In genomic region chr2:155728742-155729141, GRCm38 (mm10) we compare ENCODE assay signal across 8 mouse cellular contexts. TPM values are rescaled to one million over a fixed set of nuclear protein-coding genes. Genes with fewer than 3 reads are reported as not detected.
A peak's percentile ranks its signal among the peaks of the same experiment; 100 is the strongest.
DNase-seq lines count a peak whose midpoint lies in the region; ATAC-seq and TF ChIP-seq lines count a peak whose summit lies in the region.

No protein-coding gene starts in this region.

- no peak for TF ChIP-seq CTCF in gastrocnemius, adult 2 months (IDR thresholded peaks at IDR 0.05)

- H3K27me3 ChIP-seq in liver, embryonic 13.5 days: no peaks in the 10 kb centered on the region

- no peaks in the 10 kb centered on the region for H3K36me3 ChIP-seq in liver, embryonic 13.5 days

- peak overlapping the region; percentile 86 for H3K27ac ChIP-seq in gastrocnemius, adult 2 months
- peak overlapping the region; percentile 41 for H3K27ac ChIP-seq in liver, embryonic 13.5 days

- H3K9me3 ChIP-seq in liver, embryonic 13.5 days (replicated peaks): no peaks in the 10 kb centered on the region

- ATAC-seq in liver, embryonic 13.5 days (ENCODE audit: low read depth): no peak; the same call in 1 of the 2 replicates

- DNase-seq in gastrocnemius, adult 2 months: no peak
- DNase-seq in gastrocnemius, postnatal 36 days: no peak
- peak; percentile 23 for DNase-seq in thymus, postnatal 14 days
- no peak for DNase-seq in thymus, postnatal 36 days
- DNase-seq in liver, embryonic 13.5 days: no peak
- no peak for DNase-seq in ovary, postnatal 36 days (ENCODE audit: low spot score)
- DNase-seq in urinary bladder, postnatal 4 days (ENCODE audit: low spot score in 2 of 2): no peak
- DNase-seq in adrenal gland, postnatal 4 days (ENCODE audit: low spot score in 2 of 2): no peak

- peak overlapping the region; percentile 84 for H3K9ac ChIP-seq in liver, embryonic 13.5 days

- H3K4me2 ChIP-seq in liver, embryonic 13.5 days: peak overlapping the region; percentile 81

- intact Hi-C loops in gastrocnemius, adult 2 months (cut with DNase I): no loop called here
- intact Hi-C loops in gastrocnemius, postnatal 36 days (cut with DNase I): no loop called here

- 5% methylated on average over 15 of the region's 15 CpGs for WGBS in liver, embryonic 13.5 days (ENCODE audit: insufficient replicate concordance)

- H3K4me3 ChIP-seq in gastrocnemius, adult 2 months: peak overlapping the region; percentile 100
- peak overlapping the region; percentile 83 for H3K4me3 ChIP-seq in liver, embryonic 13.5 days (replicated peaks)

- H3K4me1 ChIP-seq in liver, embryonic 13.5 days (replicated peaks): peaks cover 33% of the 10 kb centered on the region

RNA-seq across cellular contexts. Expression of gene Edem2, which starts 0.5 kb away (rescaled TPM):
- 1 to 10 TPM; 4.2 to 4.4 TPM for total RNA-seq in gastrocnemius, adult 2 months (2021)
- total RNA-seq in gastrocnemius, postnatal 36 days (2021): 1 to 10 TPM; 3.7 to 4.2 TPM
- 21.2 and 22.2 TPM in 2 replicates for polyA plus RNA-seq in liver, embryonic 13.5 days (2015; fragmentation: Nextera tagmentation; extraction: Ambion mirVana)
- 10 to 100 TPM; 42.0 to 43.8 TPM for total RNA-seq in adrenal gland, postnatal 4 days (2021)

RNA-seq across cellular contexts. Expression of gene Gm17581, which starts 6.9 kb away (rescaled TPM):
- not detected for total RNA-seq in gastrocnemius, adult 2 months (2021)
- total RNA-seq in gastrocnemius, postnatal 36 days (2021): not detected
- polyA plus RNA-seq in liver, embryonic 13.5 days (2015; fragmentation: Nextera tagmentation; extraction: Ambion mirVana): not detected in 2 replicates
- not detected for total RNA-seq in adrenal gland, postnatal 4 days (2021)

RNA-seq across cellular contexts. Expression of gene Procr, which starts 22.2 kb away (rescaled TPM):
- 10 to 100 TPM in 1 of 2 experiments, 1 to 10 TPM in 1; 9.9 to 21.3 TPM for total RNA-seq in gastrocnemius, adult 2 months (2021)
- total RNA-seq in gastrocnemius, postnatal 36 days (2021): 10 to 100 TPM; 10.6 to 10.9 TPM
- polyA plus RNA-seq in liver, embryonic 13.5 days (2015; fragmentation: Nextera tagmentation; extraction: Ambion mirVana): 1.0 and 1.3 TPM in 2 replicates
- total RNA-seq in adrenal gland, postnatal 4 days (2021): 10 to 100 TPM; 30.2 to 32.7 TPM

RNA-seq across cellular contexts. Expression of gene Trpc4ap, which starts 36.6 kb away (rescaled TPM):
- total RNA-seq in gastrocnemius, adult 2 months (2021): 100 to 1,000 TPM in 1 of 2 experiments, 10 to 100 TPM in 1; 93.4 to 102 TPM
- total RNA-seq in gastrocnemius, postnatal 36 days (2021): 10 to 100 TPM; 85.8 to 90.9 TPM
- 50.8 and 59.8 TPM in 2 replicates for polyA plus RNA-seq in liver, embryonic 13.5 days (2015; fragmentation: Nextera tagmentation; extraction: Ambion mirVana)
- total RNA-seq in adrenal gland, postnatal 4 days (2021): 100 to 1,000 TPM; 129 to 141 TPM

RNA-seq across cellular contexts. Expression of gene Mmp24, which starts 46.4 kb away (rescaled TPM):
- not detected for total RNA-seq in gastrocnemius, adult 2 months (2021)
- total RNA-seq in gastrocnemius, postnatal 36 days (2021): not detected
- not detected in 2 replicates for polyA plus RNA-seq in liver, embryonic 13.5 days (2015; fragmentation: Nextera tagmentation; extraction: Ambion mirVana)
- total RNA-seq in adrenal gland, postnatal 4 days (2021): 1 to 10 TPM; 5.3 to 6.9 TPM

Comparison
In these comparisons a context has a peak if more than half of its experiments do, and no peak if none do; other contexts are left out.
1. RNA of gene Edem2, which starts 0.5 kb away (total RNA-seq): 42.0 to 43.8 TPM in adrenal gland, postnatal 4 days; 4.2 to 4.4 TPM in gastrocnemius, adult 2 months and 3.7 to 4.2 TPM in gastrocnemius, postnatal 36 days; every median in the first group is over 4 times any median in the second.